Mouse (Mus musculus): ENCODE measurements around the gene Smarca4.

The Smarca4 gene

DNA sequence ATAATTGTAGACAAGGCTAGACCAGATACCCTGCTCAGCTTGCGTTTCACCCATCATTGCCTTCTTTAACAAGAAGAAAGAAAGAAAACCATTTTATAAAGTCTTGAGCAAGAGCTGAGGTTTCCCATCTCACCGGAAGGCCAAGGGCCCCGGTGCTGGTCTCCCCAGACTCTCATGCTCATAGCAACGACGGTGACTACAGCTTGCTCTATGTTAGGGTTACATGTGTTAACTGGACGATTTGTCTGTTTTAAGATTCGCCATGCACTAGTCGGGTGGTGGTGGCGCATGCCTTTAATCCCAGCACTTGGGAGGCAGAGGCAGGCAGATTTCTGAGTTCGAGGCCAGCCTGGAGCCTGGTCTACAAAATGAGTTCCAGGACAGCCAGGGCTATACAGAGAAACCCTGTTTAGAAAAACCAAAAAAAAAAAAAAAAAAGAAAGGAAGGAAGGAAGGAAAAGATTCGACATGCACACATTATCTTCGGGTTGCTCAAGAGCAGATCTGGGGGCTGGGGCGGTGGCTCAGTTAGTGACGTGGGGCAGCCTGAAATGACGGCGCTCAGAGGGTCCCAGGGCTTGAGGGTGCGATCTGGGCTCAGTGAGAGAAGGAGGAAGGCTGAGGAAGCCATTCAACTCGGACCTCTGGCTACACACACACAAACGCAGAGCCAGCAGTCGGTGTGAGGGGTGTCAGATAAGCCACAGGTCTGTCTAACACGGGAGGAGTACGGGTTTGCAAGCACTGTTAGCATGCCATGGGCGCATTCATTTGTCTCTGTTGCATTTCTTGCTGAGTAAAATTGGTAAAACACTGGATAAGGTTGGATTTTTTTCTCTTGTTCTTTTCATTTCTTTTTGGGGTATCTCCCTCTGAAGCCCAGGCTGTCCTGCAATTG, 109.5 kb downstream of the Smarca4 start:
- DNase-seq: no peak

DNA sequence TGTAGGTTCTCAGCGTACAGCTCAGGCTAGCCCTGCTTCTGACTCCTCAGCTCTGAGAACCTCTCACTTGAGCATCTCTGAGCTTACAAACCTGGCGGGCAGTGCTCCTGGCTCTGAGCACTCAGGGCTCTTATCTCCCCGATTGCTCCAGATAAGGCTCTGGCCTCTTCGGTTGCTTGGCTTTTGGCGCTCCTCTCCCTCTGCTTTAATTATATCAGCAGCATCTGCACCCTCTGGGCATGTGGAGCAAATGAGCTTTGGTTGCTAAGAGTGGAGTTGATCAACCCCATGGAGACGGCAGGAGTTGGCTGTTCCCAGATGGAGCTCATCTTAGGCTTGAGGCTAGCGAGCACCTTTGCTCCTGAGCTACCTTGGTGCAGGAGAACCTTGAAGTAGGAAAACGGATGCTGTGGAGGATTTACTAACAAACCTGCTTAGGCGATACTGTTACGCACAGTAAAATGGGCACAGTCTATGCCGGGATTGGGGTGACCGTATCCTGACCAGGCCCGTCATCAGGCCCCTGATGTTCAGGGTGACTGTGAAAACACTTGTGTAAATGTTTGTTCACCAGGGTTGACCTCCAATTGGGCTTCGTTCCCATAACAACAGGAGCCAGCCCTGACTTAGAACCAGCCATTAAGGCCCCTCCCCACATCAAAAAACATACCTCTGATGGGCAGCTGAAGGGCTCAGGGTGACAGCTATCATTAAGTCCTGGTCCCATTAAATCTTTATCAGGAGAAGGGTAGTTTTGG, 110.4 kb downstream of the Smarca4 start:
- DNase-seq: no peak

- no peak for DNase-seq
Observed at GRCm38 (mm10) chr9:21728261-21728832, 112.4 kb downstream of the Smarca4 start.

DNA sequence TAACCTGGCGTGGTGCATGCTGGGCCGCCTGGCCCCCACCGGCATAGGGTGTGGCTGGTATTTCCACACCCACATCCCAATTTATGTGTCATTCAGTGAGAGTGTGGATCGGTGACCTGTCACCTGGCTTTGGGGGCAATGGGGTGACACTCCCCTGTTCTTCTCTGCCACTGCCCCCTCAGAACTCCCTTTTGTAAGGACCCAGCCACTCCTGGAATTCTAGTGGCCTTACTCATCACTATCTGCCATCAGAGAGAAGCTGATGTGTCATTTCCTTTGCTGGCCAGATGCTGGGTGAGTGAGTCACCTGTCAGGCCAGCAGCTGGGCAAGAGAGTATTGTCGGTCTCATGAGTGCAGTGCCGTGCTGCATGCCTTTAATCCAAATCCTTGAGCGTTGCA, 113.3 kb downstream of the Smarca4 start:
- no peak for DNase-seq

GRCm38 (mm10) chr9:21732288-21732687, 116.3 kb downstream of the Smarca4 start:
- no peak for DNase-seq

DNA sequence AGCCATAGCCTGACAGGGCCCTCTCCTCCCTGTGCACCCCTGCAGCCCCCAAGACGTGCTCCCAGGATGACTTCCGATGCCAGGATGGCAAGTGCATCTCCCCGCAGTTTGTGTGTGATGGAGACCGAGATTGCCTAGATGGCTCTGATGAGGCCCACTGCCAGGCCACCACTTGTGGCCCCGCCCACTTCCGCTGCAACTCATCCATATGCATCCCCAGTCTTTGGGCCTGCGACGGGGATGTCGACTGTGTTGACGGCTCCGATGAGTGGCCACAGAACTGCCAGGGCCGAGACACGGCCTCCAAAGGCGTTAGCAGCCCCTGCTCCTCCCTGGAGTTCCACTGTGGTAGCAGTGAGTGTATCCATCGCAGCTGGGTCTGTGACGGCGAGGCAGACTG, 117.5 kb downstream of the Smarca4 start:
- DNase-seq: no peak

DNA sequence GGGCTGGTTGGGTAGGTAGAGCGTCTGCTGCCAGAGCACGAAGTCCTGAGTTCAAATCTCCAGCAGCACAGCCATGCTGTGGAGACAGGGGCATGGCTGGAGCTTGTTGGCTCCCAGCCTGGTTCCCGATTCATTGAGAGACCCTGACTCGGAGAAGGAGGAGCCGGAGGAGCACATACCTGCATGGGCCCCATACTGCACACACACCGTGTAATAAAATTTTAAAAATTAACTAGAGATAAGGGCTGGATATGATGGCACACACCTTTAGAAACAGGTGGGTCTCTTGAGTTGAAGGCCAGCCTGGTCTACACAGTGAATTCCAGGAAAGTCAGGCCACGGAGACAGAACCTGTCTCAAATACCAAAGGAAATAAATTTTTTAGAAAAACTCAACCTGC, 118.0 kb downstream of the Smarca4 start:
- DNase-seq: no peak

DNA sequence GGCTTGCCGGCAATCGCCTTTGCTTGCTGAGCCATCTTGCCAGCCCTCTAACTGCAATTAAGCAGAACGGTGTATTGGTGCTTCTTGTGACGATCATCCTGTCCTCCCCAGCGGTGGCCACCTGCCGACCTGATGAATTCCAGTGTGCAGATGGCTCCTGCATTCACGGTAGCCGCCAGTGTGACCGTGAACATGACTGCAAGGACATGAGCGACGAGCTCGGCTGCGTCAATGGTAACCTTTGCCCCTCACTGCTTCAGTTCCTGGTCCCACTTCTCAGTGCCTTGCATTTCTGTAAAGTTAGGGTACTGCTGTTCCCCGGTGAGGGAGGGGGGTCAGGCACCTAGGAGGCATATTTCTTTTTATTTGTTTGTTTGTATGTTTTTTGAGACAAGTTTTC, 119.2 kb downstream of the Smarca4 start:
- DNase-seq: no peak

GRCm38 (mm10) chr9:21736580-21736979, 120.6 kb downstream of the Smarca4 start:
- DNase-seq: no peak

GRCm38 (mm10) chr9:21737188-21737587, 121.2 kb downstream of the Smarca4 start:
- no peak for DNase-seq

GRCm38 (mm10) chr9:21738776-21739175, 122.8 kb downstream of the Smarca4 start:
- no peak for DNase-seq

DNA sequence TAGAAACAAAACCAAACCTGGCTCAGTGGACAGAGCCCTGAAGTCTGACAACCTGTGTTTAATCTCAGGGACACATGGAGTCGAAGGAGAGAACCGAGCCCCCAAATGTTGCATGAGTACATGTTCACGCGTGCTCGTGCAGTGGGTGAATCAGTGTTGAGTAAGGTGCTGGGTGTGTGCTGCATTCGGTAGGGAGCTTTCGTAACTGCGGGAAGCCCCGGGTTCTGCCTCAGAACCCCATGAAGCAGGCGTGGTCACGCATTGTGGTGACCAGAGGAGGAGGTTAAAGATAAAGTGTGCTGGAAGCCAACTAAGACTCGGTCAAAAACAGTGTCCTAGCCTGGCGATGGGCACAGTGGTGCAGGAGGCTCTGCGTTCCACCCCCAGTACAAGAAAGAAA, 124.5 kb downstream of the Smarca4 start:
- no peak for DNase-seq

DNA sequence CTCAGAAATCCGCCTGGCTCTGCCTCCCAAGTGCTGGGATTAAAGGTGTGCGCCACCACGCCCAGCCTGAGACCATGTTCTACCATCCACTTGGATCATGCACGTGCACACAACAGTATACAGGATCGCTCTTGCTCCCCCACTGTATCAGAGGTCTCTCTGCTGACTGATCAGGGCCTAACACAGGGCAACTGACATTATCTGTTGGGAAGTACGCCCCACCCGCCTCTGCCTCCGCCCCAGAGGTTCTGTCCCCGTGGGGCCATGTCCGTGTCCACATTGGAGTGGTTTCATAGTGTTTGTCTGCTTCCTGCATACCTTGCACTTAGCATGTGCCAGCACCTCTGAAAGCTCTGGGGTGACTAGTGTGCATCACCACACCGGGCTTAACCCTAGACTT, 125.5 kb downstream of the Smarca4 start:
- DNase-seq: no peak

DNA sequence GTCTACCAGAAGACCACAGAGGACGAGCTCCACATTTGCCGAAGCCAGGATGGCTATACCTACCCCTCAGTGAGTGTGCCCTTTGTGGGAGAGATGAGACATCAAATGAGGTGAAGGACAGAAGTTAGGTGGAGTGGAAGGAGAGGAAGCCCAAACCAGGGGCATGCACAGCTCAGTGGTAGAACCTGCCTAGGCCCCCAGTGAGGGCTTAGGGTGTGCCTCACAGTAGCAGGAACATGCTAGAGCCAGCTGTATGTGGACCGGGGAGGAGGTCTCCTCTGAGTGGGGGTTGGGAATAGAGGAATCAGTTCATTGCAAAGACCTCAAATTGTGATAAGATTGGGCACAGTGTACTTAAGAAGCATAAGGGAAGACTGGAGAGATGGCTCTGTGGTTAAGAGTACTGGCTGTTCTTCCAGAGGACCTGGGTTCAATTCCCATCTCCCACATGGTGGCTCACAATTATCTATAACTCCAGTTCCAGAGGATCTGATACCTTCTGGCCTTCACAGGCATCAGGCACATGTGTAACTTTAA, 131.3 kb downstream of the Smarca4 start:
- DNase-seq: no peak

GRCm38 (mm10) chr9:21748033-21748432, 132.1 kb downstream of the Smarca4 start:
- DNase-seq: no peak

DNA sequence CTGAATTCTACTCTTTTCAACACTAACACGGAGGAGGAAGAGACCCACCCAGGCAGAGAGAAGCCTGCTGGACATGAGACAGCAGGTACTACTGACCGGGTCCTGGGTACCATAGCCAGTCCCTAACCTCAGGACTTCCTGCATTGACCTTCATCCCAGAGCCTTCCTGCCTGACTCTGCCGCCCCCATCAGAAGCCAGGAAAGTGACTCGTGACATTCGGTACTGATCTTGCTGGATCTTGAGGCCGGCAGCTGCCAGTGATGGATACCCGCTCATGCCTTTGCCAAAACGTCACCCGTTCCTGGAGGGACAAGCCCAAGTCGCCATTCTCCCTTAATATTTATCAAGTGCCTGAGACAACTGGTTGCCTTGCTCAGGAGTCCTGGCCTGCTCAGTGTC, 132.5 kb downstream of the Smarca4 start:
- no peak for DNase-seq

- no peak for DNase-seq
Observed at GRCm38 (mm10) chr9:21749382-21750118, 133.6 kb downstream of the Smarca4 start.

DNA sequence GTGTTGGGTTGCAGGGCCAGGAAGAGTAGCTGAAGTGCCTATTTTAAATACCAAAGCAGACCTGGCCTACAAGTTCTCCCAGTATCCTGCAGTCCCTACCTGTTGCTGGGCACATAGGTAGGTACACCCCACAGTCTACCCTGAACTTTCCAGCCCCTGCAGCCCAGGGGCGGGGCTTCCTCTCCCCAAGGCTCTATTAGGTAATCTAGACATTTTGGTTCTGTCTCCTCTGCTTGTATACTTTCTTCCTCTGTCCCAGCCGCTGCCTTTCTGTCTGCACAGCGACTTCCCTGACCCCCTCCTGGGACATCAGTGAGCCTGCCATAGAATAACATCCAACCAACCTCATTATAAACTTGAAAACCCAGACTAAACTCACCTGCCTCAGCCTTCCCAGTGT, 134.4 kb downstream of the Smarca4 start:
- DNase-seq: no peak

- DNase-seq: no peak
Observed at GRCm38 (mm10) chr9:21751347-21751746, 135.4 kb downstream of the Smarca4 start.

DNA sequence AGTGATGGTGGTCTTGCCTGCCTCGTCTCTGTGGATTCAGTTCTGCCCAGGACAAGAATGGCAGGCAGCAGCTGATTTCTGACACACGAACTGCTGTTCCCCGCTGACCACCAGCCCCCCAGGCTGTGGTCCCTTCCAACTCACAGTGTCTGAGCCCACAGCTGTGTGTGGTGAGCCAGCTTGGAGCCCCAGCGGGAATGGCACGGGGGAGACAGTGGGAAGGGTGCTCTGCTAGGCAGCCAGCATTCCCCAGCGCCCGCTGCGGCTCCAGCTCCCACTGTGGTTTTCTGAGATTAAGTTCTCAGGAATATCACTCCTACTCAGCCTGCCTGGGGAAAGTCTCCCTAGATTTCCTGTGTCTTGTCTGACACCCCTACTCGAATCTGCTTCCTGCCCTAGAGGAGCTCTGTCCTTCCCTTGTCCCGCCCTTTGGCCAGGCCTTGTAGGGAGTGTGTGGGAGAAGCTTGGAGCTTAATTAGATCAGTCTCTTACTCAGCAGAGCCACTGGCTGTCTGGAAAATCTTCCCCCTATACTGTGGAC, 136.4 kb downstream of the Smarca4 start:
- DNase-seq: peak; percentile 43

Measured in right cerebral cortex, postnatal 14 days (tissue).